Mouse (Mus musculus) MEL (cell line): ENCODE data around the gene Exph5. TPM values are rescaled to one million over a fixed set of nuclear protein-coding genes. Genes with fewer than 3 reads are reported as not detected.

ENCODE experiments used
- DNase-seq: peaks from one replicate; pipeline ENCODE4 v3.0.0; 2011; ENCODE audit warnings: low read depth, low spot score
- H3K27ac ChIP-seq: 2 replicates; pipeline ENCODE4 v1.5.1; 2012; ENCODE audit warnings: low read depth, mild to moderate bottlenecking, control low read depth, low read length, moderate library complexity; ENCODE audit not compliant: control insufficient read depth
- H3K27me3 ChIP-seq, 2 experiments: fragments of 150-350 bp in 1 of 2; sonication (generic) in 1 of 2; 2 replicates each; pipeline ENCODE4 v1.6.1; 2012; ENCODE audit warnings: low read length in 2 of 2, mild to moderate bottlenecking in 2 of 2, improper control_type of control experiment in 1 of 2, moderate library complexity in 1 of 2; ENCODE audit not compliant: insufficient read depth in 2 of 2, control insufficient read depth in 1 of 2
- H3K36me3 ChIP-seq, 2 experiments: 2 replicates each; pipeline ENCODE4 v1.6.1; 2012 to 2014; ENCODE audit warnings: low read length in 2 of 2, improper control_type of control experiment in 1 of 2, inconsistent platforms in 1 of 2, mild to moderate bottlenecking in 1 of 2; ENCODE audit not compliant: insufficient read depth in 2 of 2, control insufficient read depth in 1 of 2
- H3K4me1 ChIP-seq, 2 experiments: fragments of 150-350 bp in 1 of 2; sonication (generic) in 1 of 2; 2 replicates each; pipeline ENCODE4 v1.6.1; 2012; ENCODE audit warnings: low read length in 2 of 2, improper control_type of control experiment in 1 of 2, mild to moderate bottlenecking in 1 of 2; ENCODE audit not compliant: insufficient read depth in 2 of 2, control insufficient read depth in 1 of 2
- H3K4me3 ChIP-seq, 2 experiments: fragments of 150-350 bp in 1 of 2; sonication (generic) in 1 of 2; 2 replicates each; pipeline ENCODE4 v1.5.1; 2012; ENCODE audit warnings: low read depth in 2 of 2, low read length in 2 of 2, mild to moderate bottlenecking in 2 of 2, moderate library complexity in 2 of 2, control low read depth in 1 of 2, improper control_type of control experiment in 1 of 2; ENCODE audit not compliant: control insufficient read depth in 1 of 2, insufficient read depth in 1 of 2
- H3K79me2 ChIP-seq: 2 replicates; pipeline ENCODE4 v1.6.1; 2012; ENCODE audit warnings: mild to moderate bottlenecking, low read length, moderate library complexity; ENCODE audit not compliant: control insufficient read depth, poor library complexity, insufficient read depth
- H3K9ac ChIP-seq: 2 replicates; pipeline ENCODE4 v1.6.1; 2012; ENCODE audit warnings: low read depth, mild to moderate bottlenecking, control low read depth, low read length, moderate library complexity; ENCODE audit not compliant: control insufficient read depth, poor library complexity, severe bottlenecking
- H3K9me3 ChIP-seq: fragments of 150-350 bp; sonication (generic); replicated peaks from 2 replicates; pipeline ENCODE4 v1.6.1; 2012; ENCODE audit warnings: mild to moderate bottlenecking, low read length, improper control_type of control experiment, moderate library complexity; ENCODE audit not compliant: insufficient read depth
- CHD1 ChIP-seq: IDR thresholded peaks from 2 replicates; pipeline ENCODE4 v1.6.1; 2012; ENCODE audit warnings: low read depth, mild to moderate bottlenecking, inconsistent platforms, low read length, improper control_type of control experiment
- E2F4 ChIP-seq: IDR thresholded peaks from 2 replicates; pipeline ENCODE4 v1.6.1; 2011; ENCODE audit warnings: low read depth, low read length, improper control_type of control experiment, borderline replicate concordance
- EP300 ChIP-seq, 2 experiments: IDR thresholded peaks; 2 replicates each; pipeline ENCODE4 v1.6.1; 2011; ENCODE audit warnings: improper control_type of control experiment in 2 of 2, low read length in 2 of 2, low read depth in 1 of 2, mild to moderate bottlenecking in 1 of 2
- GABPA ChIP-seq: IDR thresholded peaks from 2 replicates; pipeline ENCODE4 v1.6.1; 2012; ENCODE audit warnings: low read depth, mild to moderate bottlenecking, inconsistent platforms, low read length, improper control_type of control experiment, moderate library complexity
- GATA1 ChIP-seq: IDR thresholded peaks from 2 replicates; pipeline ENCODE4 v1.6.1; 2011; ENCODE audit warnings: low read depth, low read length, improper control_type of control experiment
- KAT2A ChIP-seq: conservative IDR thresholded peaks from 2 replicates; pipeline ENCODE4 v1.6.1; 2012; ENCODE audit warnings: low read depth, low read length, improper control_type of control experiment, inconsistent platforms
- MAFK ChIP-seq: IDR thresholded peaks from 2 replicates; pipeline ENCODE4 v1.6.1; 2011; ENCODE audit warnings: low read depth, mild to moderate bottlenecking, low read length, improper control_type of control experiment, borderline replicate concordance
- MAX ChIP-seq: IDR thresholded peaks from 2 replicates; pipeline ENCODE4 v1.6.1; 2011; ENCODE audit warnings: low read length, improper control_type of control experiment
- MAZ ChIP-seq: IDR thresholded peaks from 2 replicates; pipeline ENCODE4 v1.6.1; 2012; ENCODE audit warnings: low read depth, mild to moderate bottlenecking, inconsistent platforms, low read length, improper control_type of control experiment
- MEF2A ChIP-seq: IDR thresholded peaks from 2 replicates; pipeline ENCODE4 v1.6.1; 2014; ENCODE audit warnings: low read depth, mild to moderate bottlenecking, inconsistent platforms, low read length, improper control_type of control experiment; ENCODE audit not compliant: poor library complexity, insufficient replicate concordance, severe bottlenecking; ENCODE audit errors: extremely low read depth
- MYB ChIP-seq: IDR thresholded peaks from 2 replicates; pipeline ENCODE4 v1.6.1; 2011; ENCODE audit warnings: mild to moderate bottlenecking, low read depth, low read length, improper control_type of control experiment
- MYC ChIP-seq: IDR thresholded peaks from 2 replicates; pipeline ENCODE4 v1.6.1; 2011; ENCODE audit warnings: low read depth, mild to moderate bottlenecking, low read length, improper control_type of control experiment, moderate library complexity
- POLR2A ChIP-seq, 2 experiments: IDR thresholded peaks; 2 replicates each; pipeline ENCODE4 v1.6.1; 2011 to 2012; ENCODE audit warnings: low read length in 2 of 2, mild to moderate bottlenecking in 2 of 2, control low read depth in 1 of 2, improper control_type of control experiment in 1 of 2, low read depth in 1 of 2, moderate library complexity in 1 of 2; ENCODE audit not compliant: control insufficient read depth in 1 of 2, insufficient read depth in 1 of 2, poor library complexity in 1 of 2
- RAD21 ChIP-seq: IDR thresholded peaks from 2 replicates; pipeline ENCODE4 v1.6.1; 2011; ENCODE audit warnings: mild to moderate bottlenecking, low read depth, low read length, improper control_type of control experiment
- SMC3 ChIP-seq: IDR thresholded peaks from 2 replicates; pipeline ENCODE4 v1.6.1; 2011; ENCODE audit warnings: low read depth, low read length, improper control_type of control experiment
- TAL1 ChIP-seq: IDR thresholded peaks from 2 replicates; pipeline ENCODE4 v1.6.1; 2012; ENCODE audit warnings: mild to moderate bottlenecking, inconsistent platforms, low read length, moderate library complexity, mixed read lengths
- TCF12 ChIP-seq: IDR thresholded peaks from 2 replicates; pipeline ENCODE4 v1.6.1; 2014; ENCODE audit warnings: low read depth, mild to moderate bottlenecking, inconsistent platforms, low read length, improper control_type of control experiment, moderate library complexity
- UBTF ChIP-seq: IDR thresholded peaks from 2 replicates; pipeline ENCODE4 v1.6.1; 2012; ENCODE audit warnings: low read depth, mild to moderate bottlenecking, inconsistent platforms, low read length, improper control_type of control experiment, moderate library complexity, borderline replicate concordance; ENCODE audit not compliant: insufficient read depth
- USF1 ChIP-seq: IDR thresholded peaks from 2 replicates; pipeline ENCODE4 v1.6.1; 2014; ENCODE audit warnings: low read depth, mild to moderate bottlenecking, inconsistent platforms, low read length, improper control_type of control experiment, moderate library complexity
- ZC3H11A ChIP-seq: IDR thresholded peaks from 2 replicates; pipeline ENCODE4 v1.6.1; 2012; ENCODE audit warnings: low read depth, mild to moderate bottlenecking, inconsistent platforms, low read length, improper control_type of control experiment
- ZMIZ1 ChIP-seq: IDR thresholded peaks from 2 replicates; pipeline ENCODE4 v1.6.1; 2012; ENCODE audit warnings: low read depth, mild to moderate bottlenecking, inconsistent platforms, low read length, improper control_type of control experiment, moderate library complexity
- polyA plus RNA-seq, 2 experiments: library from polyadenylated mRNA; stranded (reverse) in 1 of 2; unstranded in 1 of 2; fragments of >175 nt in 1 of 2; fragments of >200 nt in 1 of 2; gene quantifications; 2 replicates each; pipeline versions ENCODE4 v1.2.1 to v1.2.4; 2012; ENCODE audit warnings: low replicate concordance in 2 of 2, low read depth in 1 of 2; ENCODE audit not compliant: insufficient read length in 2 of 2, insufficient read depth in 1 of 2, missing spikeins in 1 of 2
- total RNA-seq: library from RNA; depleted of rRNA; stranded (reverse); fragments of 300-350 nt; gene quantifications from 2 replicates; pipeline ENCODE4 v1.2.3, GENCODE M21; 2012

Gene Exph5
- total and polyA plus RNA-seq, 3 experiments = not detected

DNA sequence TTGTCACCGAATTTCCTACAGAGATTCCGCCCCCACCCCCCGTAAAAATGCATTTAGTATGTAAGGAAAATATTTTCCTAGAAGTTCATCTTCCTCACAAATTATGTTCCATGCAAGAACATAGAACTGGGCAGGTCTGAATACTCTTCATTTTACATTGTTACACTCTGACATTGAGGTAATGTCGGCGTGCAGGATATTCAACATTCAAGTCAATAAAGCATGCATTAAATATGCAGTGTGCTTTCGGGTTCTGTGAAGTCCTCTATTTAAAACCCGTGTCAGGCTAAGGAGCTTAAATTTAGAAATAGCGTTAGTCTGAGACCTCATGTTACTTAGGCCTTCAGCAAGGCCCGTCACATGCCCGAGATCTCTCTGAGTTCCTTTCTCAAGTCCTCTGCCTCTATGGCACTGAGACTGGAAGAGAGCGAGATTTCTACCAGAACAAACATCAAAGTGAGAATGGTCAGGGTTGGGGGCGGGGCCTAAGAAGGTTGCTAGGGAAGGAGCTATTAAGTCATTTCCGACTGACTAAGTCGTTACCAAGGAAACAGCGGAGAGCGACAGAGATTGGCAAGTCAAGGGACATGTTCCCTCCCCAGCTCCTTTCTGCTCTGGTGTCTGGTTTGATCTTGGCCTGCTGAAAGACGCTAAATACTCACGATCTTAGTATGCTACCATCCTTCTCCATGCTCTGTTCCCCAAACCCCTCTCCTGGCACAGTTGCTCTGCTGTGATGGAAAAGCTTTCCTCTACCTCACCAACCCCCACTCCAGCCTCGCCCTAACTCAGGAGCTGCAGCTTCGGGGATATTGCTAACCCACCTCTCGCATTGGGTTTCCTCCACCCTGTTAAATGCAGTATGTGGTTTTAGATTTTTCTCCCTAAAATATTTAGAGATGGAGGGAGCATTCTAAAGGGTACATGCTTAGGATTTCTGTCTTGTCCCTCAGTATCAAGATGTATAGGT is 103.6 kb downstream of the Exph5 start:
- Histone ChIP-seq H3K79me2 (no peaks in the 10 kb centered on the region), H3K4me1 (0 out of 4 replicates have a peak, but pooled peaks cover 0 to 6% of the 10 kb centered on the region in 2 experiments), H3K27ac (no peak overlapping the region), H3K4me3 (no peak overlapping the region), H3K9ac (no peak overlapping the region), H3K9me3 (no peaks in the 10 kb centered on the region), H3K27me3 (no peaks in the 10 kb centered on the region), H3K36me3 (no peaks in the 10 kb centered on the region; a peak in 2 of 4 replicates)
- TF ChIP-seq TCF12 (no peak), KAT2A (no peak), GATA1 (no peak), USF1 (no peak), TAL1 (no peak), RAD21 (no peak), SMC3 (no peak), MYB (no peak), MEF2A (no peak), MAZ (no peak)
- DNase-seq = no peak

DNA sequence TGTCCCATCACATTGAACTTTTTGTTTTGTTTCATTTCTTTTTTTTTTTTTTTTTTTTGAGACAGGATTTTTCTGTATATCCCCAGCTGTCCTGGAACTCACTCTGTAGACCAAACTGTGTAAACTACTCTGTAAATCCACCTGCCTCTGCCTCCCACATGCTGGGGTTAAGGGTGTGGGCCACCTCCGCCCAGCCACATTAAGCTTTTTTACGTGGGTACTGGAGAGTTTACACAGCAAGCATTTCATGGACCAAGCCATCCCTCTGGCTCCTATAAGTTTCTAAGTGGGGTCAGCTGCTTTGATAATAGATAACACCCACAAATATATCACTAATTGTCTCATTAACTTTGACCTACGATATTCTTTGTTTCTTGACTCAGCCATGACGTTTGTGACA is 107.1 kb downstream of the Exph5 start:
- TF ChIP-seq MYC = no peak
- TF ChIP-seq MAFK = no peak
- TF ChIP-seq EP300 (IDR thresholded peaks at IDR 0.05; ENCODE audit: low read depth in 1 of 2, low read length in 2 of 2) = no peak
- no peak for TF ChIP-seq ZMIZ1
- no peak for TF ChIP-seq POLR2A (IDR thresholded peaks at IDR 0.05; ENCODE audit: control insufficient read depth in 1 of 2, insufficient read depth in 1 of 2, low read depth in 1 of 2, low read length in 2 of 2, poor library complexity in 1 of 2)
- TF ChIP-seq CHD1 = no peak
- no peak for TF ChIP-seq MAX
- no peak for TF ChIP-seq KAT2A
- no peak for TF ChIP-seq E2F4
- TF ChIP-seq GABPA = no peak
- TF ChIP-seq UBTF = no peak
- no peak for TF ChIP-seq MAZ
- no peak for TF ChIP-seq ZC3H11A
- TF ChIP-seq MEF2A = no peak
- H3K9me3 ChIP-seq = no peaks in the 10 kb centered on the region
- H3K79me2 ChIP-seq = no peaks in the 10 kb centered on the region
- DNase-seq = no peak
- no peaks in the 10 kb centered on the region; a peak in 1 of 4 replicates for H3K27me3 ChIP-seq
- no peak overlapping the region for H3K9ac ChIP-seq
- no peaks in the 10 kb centered on the region; a peak in 2 of 4 replicates for H3K36me3 ChIP-seq
- no peak overlapping the region for H3K4me3 ChIP-seq
- H3K4me1 ChIP-seq = 0 out of 4 replicates have a peak, but pooled peaks cover 0 to 6% of the 10 kb centered on the region in 2 experiments
- no peak overlapping the region for H3K27ac ChIP-seq
